Mouse (Mus musculus) hindbrain, embryonic 11.5 days (tissue): ENCODE data around the gene Kdm4d. TPM values are rescaled to one million over a fixed set of nuclear protein-coding genes. Genes with fewer than 3 reads are reported as not detected.
A peak's percentile ranks its signal among the peaks of the same experiment; 100 is the strongest.

ENCODE experiments used
- ATAC-seq: fragments of 200-750 bp; cut with Nextera tagmentation; 2 replicates; pipeline ENCODE4 v1.8.0; 2017; ENCODE audit warnings: mild to moderate bottlenecking, moderate TSS enrichment, moderate library complexity; ENCODE audit not compliant: low FRiP score
- DNase-seq: peaks from one replicate; pipeline ENCODE4 v3.0.0-alpha.2; 2015; ENCODE audit warnings: low spot score
- H3K27ac ChIP-seq: fragments of 300-500 bp; sonication (generic); 2 replicates; pipeline ENCODE4 v1.5.1; 2014; ENCODE audit warnings: mild to moderate bottlenecking, low read depth, low read length
- H3K27me3 ChIP-seq: fragments of 300-500 bp; sonication (generic); 2 replicates; pipeline ENCODE4 v1.6.1; 2014; ENCODE audit warnings: mild to moderate bottlenecking, low read length, moderate library complexity, mixed read lengths; ENCODE audit not compliant: control insufficient read depth, insufficient read depth
- H3K36me3 ChIP-seq: fragments of 300-500 bp; sonication (generic); 2 replicates; pipeline ENCODE4 v1.6.1; 2014; ENCODE audit warnings: mild to moderate bottlenecking, low read length, moderate library complexity, mixed read lengths; ENCODE audit not compliant: control insufficient read depth, insufficient read depth
- H3K4me1 ChIP-seq: fragments of 300-500 bp; sonication (generic); replicated peaks from 2 replicates; pipeline ENCODE4 v1.6.1; 2014; ENCODE audit warnings: low read length, mixed read lengths; ENCODE audit not compliant: control insufficient read depth, insufficient read depth
- H3K4me2 ChIP-seq: fragments of 300-500 bp; sonication (generic); replicated peaks from 2 replicates; pipeline ENCODE4 v1.6.1; 2014; ENCODE audit warnings: mild to moderate bottlenecking, low read depth, low read length
- H3K4me3 ChIP-seq: fragments of 300-500 bp; sonication (generic); 2 replicates; pipeline ENCODE4 v1.5.1; 2014; ENCODE audit warnings: low read depth, low read length
- H3K9ac ChIP-seq: fragments of 300-500 bp; sonication (generic); 2 replicates; pipeline ENCODE4 v1.6.1; 2014; ENCODE audit warnings: low read depth, low read length
- H3K9me3 ChIP-seq: fragments of 300-500 bp; sonication (generic); 2 replicates; pipeline ENCODE4 v1.6.1; 2016; ENCODE audit warnings: low read length; ENCODE audit not compliant: control insufficient read depth
- WGBS: fragments of 180-500 bp; shearing (Covaris S2); extraction: QIAGEN DNeasy Blood & Tissue Kit; methylation state at CpG from one replicate; pipeline ENCODE4 v1.1.7; 2014; 5-methylcytosine and 5-hydroxymethylcytosine counted together
- polyA plus RNA-seq: library from polyadenylated mRNA; unstranded; fragments of >200 nt; fragmentation: Nextera tagmentation; extraction: Ambion mirVana; gene quantifications from 2 replicates; pipeline ENCODE4 v1.2.1, GENCODE M21; 2014

Kdm4d gene
- polyA plus RNA-seq, 1 experiment from 2014 or later = 0.15 TPM

- no peak overlapping the region for H3K9ac ChIP-seq
- H3K27ac ChIP-seq = no peak overlapping the region
- no peaks in the 10 kb centered on the region for H3K36me3 ChIP-seq
- peak; percentile 78 for DNase-seq
- WGBS = 7% methylated on average over 4 of the region's 4 CpGs
- H3K4me1 ChIP-seq = no peaks in the 10 kb centered on the region
- no peaks in the 10 kb centered on the region for H3K9me3 ChIP-seq
- no peaks in the 10 kb centered on the region for H3K27me3 ChIP-seq
- no peak overlapping the region for H3K4me2 ChIP-seq
- H3K4me3 ChIP-seq = no peak overlapping the region
- peak; percentile 67 for ATAC-seq
These were observed 23.2 kb upstream of the Kdm4d start for GRCm38 (mm10) chr9:14523408-14524043.

DNA sequence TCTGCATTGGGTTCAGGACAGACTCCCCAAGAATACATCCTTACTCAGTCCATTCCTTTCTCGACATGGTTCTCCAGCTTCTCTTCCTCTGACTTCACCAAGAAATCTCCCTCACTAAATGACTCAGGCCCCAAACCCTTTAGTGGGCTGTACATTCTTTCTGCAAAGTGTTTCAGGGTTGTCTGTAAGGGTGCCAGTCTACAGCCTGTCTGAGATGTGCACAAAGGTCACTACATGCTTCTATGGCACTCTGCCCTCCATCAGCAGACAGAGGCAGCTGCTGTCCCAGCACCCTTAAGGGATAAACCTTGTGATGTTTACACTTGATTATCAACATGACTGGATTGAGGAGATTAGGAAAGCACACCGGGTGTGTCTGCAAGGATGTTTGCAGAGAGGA lies 21.4 kb upstream of the Kdm4d start:
- Histone ChIP-seq H3K9ac (no peak overlapping the region), H3K27ac (no peak overlapping the region), H3K36me3 (no peaks in the 10 kb centered on the region), H3K4me3 (no peak overlapping the region), H3K4me2 (no peak overlapping the region), H3K4me1 (no peaks in the 10 kb centered on the region), H3K27me3 (no peaks in the 10 kb centered on the region), H3K9me3 (no peaks in the 10 kb centered on the region)
- 61% methylated on average over 2 of the region's 2 CpGs for WGBS
- no peak for ATAC-seq
- DNase-seq = no peak

- 69% methylated on average over 3 of the region's 3 CpGs for WGBS
These were observed 20.8 kb upstream of the Kdm4d start for GRCm38 (mm10) chr9:14520971-14521670.

GRCm38 (mm10) chr9:14518105-14518504 lies 17.8 kb upstream of the Kdm4d start:
- H3K36me3 ChIP-seq = no peaks in the 10 kb centered on the region
- no peak for ATAC-seq
- no peak overlapping the region for H3K4me2 ChIP-seq
- H3K27me3 ChIP-seq = no peaks in the 10 kb centered on the region
- no peak overlapping the region for H3K4me3 ChIP-seq
- H3K9me3 ChIP-seq = no peaks in the 10 kb centered on the region
- no peaks in the 10 kb centered on the region for H3K4me1 ChIP-seq
- H3K9ac ChIP-seq = no peak overlapping the region
- H3K27ac ChIP-seq = no peak overlapping the region
- WGBS = 86% methylated on average over 3 of the region's 3 CpGs
- no peak for DNase-seq

More at GRCm38 (mm10) chr9:14520971-14521670, 20.8 kb upstream of the Kdm4d start:
- no peak overlapping the region for H3K4me2 ChIP-seq
- H3K9me3 ChIP-seq = no peaks in the 10 kb centered on the region
- no peak overlapping the region for H3K9ac ChIP-seq
- H3K27me3 ChIP-seq = no peaks in the 10 kb centered on the region
- H3K36me3 ChIP-seq = no peaks in the 10 kb centered on the region
- H3K27ac ChIP-seq = no peak overlapping the region
- H3K4me3 ChIP-seq = no peak overlapping the region
- DNase-seq (no peak), ATAC-seq (no peak)
- no peaks in the 10 kb centered on the region for H3K4me1 ChIP-seq

DNA sequence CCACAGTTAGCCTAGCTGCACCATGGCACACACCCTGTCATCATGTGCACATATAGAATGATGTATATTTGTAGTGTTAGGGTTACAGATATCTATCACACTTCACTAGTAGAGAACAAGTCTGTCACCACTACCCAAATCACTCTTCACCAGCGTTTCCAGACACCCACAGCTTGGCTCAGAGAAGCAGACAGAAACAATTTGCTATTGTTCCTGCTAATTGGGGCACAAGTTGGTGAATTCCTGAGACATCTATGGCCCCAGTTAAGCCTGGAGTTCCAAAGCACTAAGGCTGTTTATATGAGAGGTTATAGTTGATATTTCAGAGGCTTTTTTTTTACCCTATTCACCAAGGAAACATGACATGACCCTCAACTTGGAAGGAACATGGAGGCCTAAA lies 17.0 kb upstream of the Kdm4d start:
- Histone ChIP-seq H3K9ac (no peak overlapping the region), H3K4me1 (no peaks in the 10 kb centered on the region), H3K27ac (no peak overlapping the region), H3K4me3 (no peak overlapping the region), H3K9me3 (no peaks in the 10 kb centered on the region), H3K36me3 (no peaks in the 10 kb centered on the region), H3K27me3 (no peaks in the 10 kb centered on the region), H3K4me2 (no peak overlapping the region)
- 59% methylated on average over 1 of the region's 1 CpGs for WGBS
- ATAC-seq = no peak
- DNase-seq = no peak

- H3K4me2 ChIP-seq = no peak overlapping the region
- peaks cover 3% of the 10 kb centered on the region; the same call in 1 of the 2 replicates for H3K36me3 ChIP-seq
- WGBS = 77% methylated on average over 9 of the region's 9 CpGs
- no peaks in the 10 kb centered on the region for H3K27me3 ChIP-seq
- DNase-seq (peak; percentile 71), ATAC-seq (peak; percentile 61; the same call in 1 of the 2 replicates)
- H3K27ac ChIP-seq = no peak overlapping the region
- no peaks in the 10 kb centered on the region for H3K9me3 ChIP-seq
- H3K9ac ChIP-seq = no peak overlapping the region
- no peaks in the 10 kb centered on the region for H3K4me1 ChIP-seq
- H3K4me3 ChIP-seq = no peak overlapping the region
These were observed 12.6 kb upstream of the Kdm4d start for GRCm38 (mm10) chr9:14512633-14513445.

DNA sequence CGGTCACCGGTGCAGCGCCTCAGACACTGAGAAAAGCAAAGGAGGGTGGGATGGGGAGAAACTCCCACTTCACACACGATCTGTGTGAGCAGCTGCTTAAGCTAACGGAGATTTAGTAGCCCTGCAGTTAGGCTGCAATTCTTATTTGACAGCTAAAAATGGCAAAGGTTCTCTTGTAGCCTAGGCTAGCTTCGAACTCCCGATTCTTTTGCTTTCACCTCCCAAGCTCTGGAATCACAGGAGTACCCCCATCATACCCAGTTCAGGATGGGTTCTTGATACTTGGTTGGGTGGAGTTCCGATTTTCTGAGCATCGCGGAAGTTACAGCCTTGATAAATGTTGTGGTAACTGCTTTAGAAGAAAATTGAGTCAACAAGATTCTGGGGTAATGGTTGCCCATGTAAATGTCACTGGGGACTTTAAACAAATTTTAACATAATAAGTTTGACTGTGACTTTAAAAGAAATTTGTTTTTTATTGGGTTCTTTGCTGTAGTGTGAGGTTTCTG lies 688 bp upstream of the Kdm4d start:
- peak overlapping the region; percentile 68; the same call in 1 of the 2 replicates for H3K27ac ChIP-seq
- 6% methylated on average over 10 of the region's 10 CpGs for WGBS
- no peaks in the 10 kb centered on the region for H3K4me1 ChIP-seq
- no peaks in the 10 kb centered on the region for H3K9me3 ChIP-seq
- DNase-seq = no peak
- peak overlapping the region; percentile 80 for H3K4me3 ChIP-seq
- H3K4me2 ChIP-seq = peak overlapping the region; percentile 52
- H3K36me3 ChIP-seq = 0 out of 2 replicates have a peak, but pooled peaks cover 2% of the 10 kb centered on the region
- H3K9ac ChIP-seq = peak overlapping the region; percentile 81
- H3K27me3 ChIP-seq = no peaks in the 10 kb centered on the region
- no peak for ATAC-seq

GRCm38 (mm10) chr9:14498896-14499705 lies 1.2 kb downstream of the Kdm4d start:
- DNase-seq (no peak), ATAC-seq (no peak)
- peak overlapping the region; percentile 49; the same call in 1 of the 2 replicates for H3K4me2 ChIP-seq
- no peaks in the 10 kb centered on the region for H3K4me1 ChIP-seq
- no peaks in the 10 kb centered on the region for H3K36me3 ChIP-seq
- no peak overlapping the region for H3K27ac ChIP-seq
- peak overlapping the region; percentile 80 for H3K4me3 ChIP-seq
- 76% methylated on average over 4 of the region's 4 CpGs for WGBS
- no peaks in the 10 kb centered on the region for H3K9me3 ChIP-seq
- H3K9ac ChIP-seq = no peak overlapping the region
- H3K27me3 ChIP-seq = no peaks in the 10 kb centered on the region
